Mouse (Mus musculus) liver, embryonic 14.5 days (tissue): ENCODE measurements around the gene 1700023F06Rik. TPM values are rescaled to one million over a fixed set of nuclear protein-coding genes. Genes with fewer than 3 reads are reported as not detected.

ENCODE experiments used
- ATAC-seq: fragments of 200-750 bp; cut with Nextera tagmentation; 2 replicates; pipeline ENCODE4 v1.8.0; 2017; ENCODE audit warnings: moderate number of reproducible peaks, mild to moderate bottlenecking, moderate library complexity; ENCODE audit not compliant: insufficient read depth
- DNase-seq, 3 experiments: peaks; one replicate each; pipeline ENCODE4 v3.0.0-alpha.2; 2012 to 2013; ENCODE audit warnings: low read depth in 3 of 3, low spot score in 3 of 3
- H3K27ac ChIP-seq: fragments of 300-500 bp; sonication (generic); 2 replicates; pipeline ENCODE4 v1.5.1; 2014; ENCODE audit warnings: moderate library complexity, mild to moderate bottlenecking, control low read depth, inconsistent platforms
- H3K27me3 ChIP-seq: fragments of 300-500 bp; sonication (generic); 2 replicates; pipeline ENCODE4 v1.6.1; 2014; ENCODE audit warnings: mild to moderate bottlenecking, low read length, moderate library complexity; ENCODE audit not compliant: control insufficient read depth, insufficient read depth
- H3K36me3 ChIP-seq: fragments of 300-500 bp; sonication (generic); replicated peaks from 2 replicates; pipeline ENCODE4 v1.6.1; 2014; ENCODE audit warnings: low read depth; ENCODE audit not compliant: control insufficient read depth, insufficient read depth
- H3K4me1 ChIP-seq, 2 experiments: fragments of 200-500 bp in 1 of 2; fragments of 300-500 bp in 1 of 2; sonication (generic) in 1 of 2; replicated peaks; 2 replicates each; pipeline ENCODE4 v1.6.1; 2012 to 2014; ENCODE audit warnings: antibody characterized with exemption in 1 of 2, inconsistent platforms in 1 of 2, low read length in 1 of 2; ENCODE audit not compliant: control insufficient read depth in 2 of 2, insufficient read depth in 2 of 2
- H3K4me2 ChIP-seq: fragments of 300-500 bp; sonication (generic); 2 replicates; pipeline ENCODE4 v1.6.1; 2014; ENCODE audit warnings: low read depth, mild to moderate bottlenecking, control low read depth, moderate library complexity
- H3K4me3 ChIP-seq, 2 experiments: fragments of 200-500 bp in 1 of 2; fragments of 300-500 bp in 1 of 2; sonication (generic) in 1 of 2; 2 replicates each; pipeline ENCODE4 v1.5.1; 2012 to 2014; ENCODE audit warnings: low read depth in 2 of 2, low read length in 2 of 2, mild to moderate bottlenecking in 2 of 2, control low read depth in 1 of 2, inconsistent platforms in 1 of 2, moderate library complexity in 1 of 2; ENCODE audit not compliant: insufficient read depth in 1 of 2
- H3K9ac ChIP-seq: fragments of 300-500 bp; sonication (generic); replicated peaks from 2 replicates; pipeline ENCODE4 v1.6.1; 2014; ENCODE audit warnings: mild to moderate bottlenecking, control low read depth, moderate library complexity
- H3K9me3 ChIP-seq: fragments of 300-500 bp; sonication (generic); 2 replicates; pipeline ENCODE4 v1.6.1; 2016; ENCODE audit warnings: low read length, mixed read lengths; ENCODE audit not compliant: control insufficient read depth
- CTCF ChIP-seq: IDR thresholded peaks from 2 replicates; pipeline ENCODE4 v1.5.1; 2016; ENCODE audit warnings: antibody characterized with exemption, low read depth, control low read depth
- EP300 ChIP-seq: IDR thresholded peaks from 2 replicates; pipeline ENCODE4 v1.6.1; 2016; ENCODE audit warnings: antibody characterized with exemption, low read depth
- WGBS: fragments of 180-500 bp; shearing (Covaris S2); extraction: QIAGEN DNeasy Blood & Tissue Kit; methylation state at CpG from one replicate; pipeline ENCODE4 v1.1.7; 2014; ENCODE audit not compliant: insufficient replicate concordance; 5-methylcytosine and 5-hydroxymethylcytosine counted together
- polyA plus RNA-seq, 2 experiments: library from polyadenylated mRNA; depleted of rRNA in 1 of 2; stranded (reverse) in 1 of 2; unstranded in 1 of 2; fragments of >200 nt; fragmentation: Nextera tagmentation in 1 of 2; extraction: Ambion mirVana in 1 of 2; gene quantifications; 2 replicates each; pipeline versions ENCODE4 v1.2.1 to v1.2.3; 2012 to 2014

Gene 1700023F06Rik
- polyA plus RNA-seq, 2 experiments: not detected

GRCm38 (mm10) chr11:103168690-103169390, 39.5 kb downstream of the 1700023F06Rik start:
- 21% methylated on average over 9 of the region's 9 CpGs for WGBS
- TF ChIP-seq EP300 (no peak), CTCF (peak; percentile 92)
- H3K27ac ChIP-seq: no peak overlapping the region
- H3K9ac ChIP-seq: no peak overlapping the region
- no peak overlapping the region for H3K4me3 ChIP-seq
- H3K9me3 ChIP-seq: no peaks in the 10 kb centered on the region
- H3K4me1 ChIP-seq: peaks cover 0 to 5% of the 10 kb centered on the region in 2 experiments; a peak in 2 of 4 replicates
- no peak overlapping the region for H3K4me2 ChIP-seq
- DNase-seq (peak in 1 of 3 experiments; percentile 40), ATAC-seq (no peak)
- H3K36me3 ChIP-seq: no peaks in the 10 kb centered on the region
- peaks cover 26% of the 10 kb centered on the region for H3K27me3 ChIP-seq

DNA sequence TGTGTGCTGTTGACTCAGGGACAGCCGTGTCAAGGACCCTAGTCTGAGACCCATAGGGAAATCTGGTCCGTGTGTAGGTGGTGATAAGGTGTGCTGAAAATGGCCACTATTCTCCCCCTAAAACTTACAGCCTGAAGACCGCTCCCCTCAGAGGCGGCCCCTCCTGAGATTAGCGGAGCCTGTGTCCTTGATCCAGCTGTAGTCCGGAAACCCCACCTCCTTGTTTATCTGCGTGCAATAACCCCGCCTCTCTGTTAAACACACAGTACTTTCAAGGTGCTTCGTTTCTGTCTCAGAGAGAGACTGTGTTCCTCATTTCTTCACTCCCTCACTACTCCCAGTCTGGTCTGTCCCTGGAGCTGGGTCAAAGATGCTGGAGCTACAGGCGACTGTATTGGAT, 44.0 kb downstream of the 1700023F06Rik start:
- peaks cover 1% of the 10 kb centered on the region for H3K27me3 ChIP-seq
- H3K9ac ChIP-seq: no peak overlapping the region
- ATAC-seq (no peak), DNase-seq (no peak)
- no peak overlapping the region for H3K27ac ChIP-seq
- peak overlapping the region; percentile 7 for H3K4me2 ChIP-seq
- no peaks in the 10 kb centered on the region for H3K9me3 ChIP-seq
- TF ChIP-seq EP300: no peak
- no peak for TF ChIP-seq CTCF
- H3K4me3 ChIP-seq: no peak overlapping the region
- peaks cover 0 to 5% of the 10 kb centered on the region in 2 experiments; a peak in 2 of 4 replicates for H3K4me1 ChIP-seq
- H3K36me3 ChIP-seq: no peaks in the 10 kb centered on the region
- WGBS: 11% methylated on average over 10 of the region's 10 CpGs

GRCm38 (mm10) chr11:103162132-103162531, 46.2 kb downstream of the 1700023F06Rik start:
- H3K4me2 ChIP-seq: no peak overlapping the region
- peaks cover 5 to 12% of the 10 kb centered on the region in 2 experiments; a peak in 3 of 4 replicates for H3K4me1 ChIP-seq
- H3K36me3 ChIP-seq: no peaks in the 10 kb centered on the region
- WGBS: 68% methylated on average over 5 of the region's 5 CpGs
- ATAC-seq (no peak), DNase-seq (peak in 2 of 3 experiments; percentile 34 to 48)
- no peaks in the 10 kb centered on the region for H3K27me3 ChIP-seq
- H3K9ac ChIP-seq: no peak overlapping the region
- no peak for TF ChIP-seq EP300
- TF ChIP-seq CTCF: peak; percentile 66
- H3K27ac ChIP-seq: no peak overlapping the region
- H3K9me3 ChIP-seq: no peaks in the 10 kb centered on the region
- H3K4me3 ChIP-seq: no peak overlapping the region

DNA sequence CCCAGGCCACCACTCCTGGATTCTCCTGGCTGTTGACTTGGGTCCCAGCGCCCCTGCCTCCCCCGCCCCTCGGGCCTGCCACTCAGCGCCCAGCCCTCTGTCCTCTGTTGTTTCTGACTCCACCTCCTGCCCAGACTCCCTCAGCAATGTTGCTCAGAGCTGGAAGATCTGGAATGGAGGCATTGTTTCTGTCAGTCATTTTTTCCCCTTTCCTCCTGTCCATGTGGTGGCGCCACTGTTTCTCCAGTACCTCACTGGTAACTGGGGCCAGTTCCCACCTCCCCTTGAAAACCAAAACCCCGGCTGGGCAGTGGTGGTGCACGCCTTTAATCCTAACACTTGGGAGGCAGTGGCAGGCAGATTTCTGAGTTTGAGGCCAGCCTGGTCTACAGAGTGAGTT, 46.9 kb downstream of the 1700023F06Rik start:
- WGBS: 57% methylated on average over 7 of the region's 7 CpGs
- no peak overlapping the region for H3K9ac ChIP-seq
- no peaks in the 10 kb centered on the region for H3K36me3 ChIP-seq
- no peak overlapping the region for H3K4me2 ChIP-seq
- H3K27me3 ChIP-seq: no peaks in the 10 kb centered on the region
- TF ChIP-seq CTCF (peak; percentile 23), EP300 (no peak)
- no peak overlapping the region for H3K27ac ChIP-seq
- peaks cover 5 to 12% of the 10 kb centered on the region in 2 experiments; a peak in 3 of 4 replicates for H3K4me1 ChIP-seq
- no peak for DNase-seq
- H3K4me3 ChIP-seq: no peak overlapping the region
- ATAC-seq: no peak
- H3K9me3 ChIP-seq: no peaks in the 10 kb centered on the region

GRCm38 (mm10) chr11:103160738-103161137, 47.6 kb downstream of the 1700023F06Rik start:
- Histone ChIP-seq H3K4me3 (no peak overlapping the region), H3K27me3 (no peaks in the 10 kb centered on the region), H3K4me1 (peaks cover 5 to 12% of the 10 kb centered on the region in 2 experiments; a peak in 3 of 4 replicates), H3K4me2 (no peak overlapping the region), H3K9ac (no peak overlapping the region), H3K9me3 (no peaks in the 10 kb centered on the region), H3K36me3 (no peaks in the 10 kb centered on the region), H3K27ac (no peak overlapping the region)
- DNase-seq: no peak
- ATAC-seq: no peak
- 75% methylated on average over 11 of the region's 11 CpGs for WGBS
- TF ChIP-seq CTCF (no peak), EP300 (no peak)
